Mouse (Mus musculus): ENCODE data around the gene Gm20547.

DNA sequence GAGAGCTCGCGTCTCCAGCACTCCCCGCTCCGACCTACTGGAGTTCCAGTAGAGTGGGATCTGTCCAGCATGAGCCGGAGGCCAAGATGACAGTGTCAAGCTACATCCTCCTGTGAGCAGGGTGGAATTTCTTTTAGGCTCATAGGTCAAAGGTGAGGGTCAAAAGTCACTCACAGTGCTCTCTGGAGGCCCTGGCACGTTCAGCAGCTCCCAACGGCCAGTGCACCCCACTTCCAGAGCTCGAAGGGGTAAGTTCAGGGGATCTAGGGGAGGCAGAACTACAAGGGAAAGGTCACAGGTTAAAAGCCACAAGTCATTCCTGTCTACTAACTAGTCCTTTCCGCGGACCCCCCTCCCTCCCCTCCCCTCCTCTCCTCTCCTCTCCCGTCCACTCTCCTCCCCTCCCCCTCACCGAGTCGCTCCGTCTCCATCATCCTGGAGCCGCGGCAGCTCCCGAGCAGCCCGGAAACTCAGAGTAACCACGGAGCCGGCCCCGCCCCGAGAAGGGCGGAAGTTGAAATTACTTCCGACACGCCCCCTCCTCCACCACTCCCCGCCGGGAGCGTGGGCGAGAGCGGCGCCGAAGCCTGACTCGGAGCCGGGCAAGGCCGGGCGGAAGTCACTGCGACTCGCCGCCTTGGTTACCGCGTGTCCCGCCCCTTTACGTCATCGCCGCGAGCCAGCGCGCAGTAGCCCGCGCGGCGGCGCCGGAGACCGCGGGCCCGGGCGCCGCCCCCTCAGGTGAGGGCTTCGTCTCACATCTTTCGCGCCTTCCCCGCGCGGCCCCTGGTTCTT lies 31.9 kb downstream of the Gm20547 start, which contains the start of the genes Skiv2l and Nelfe:
- TF ChIP-seq POLR2A (IDR thresholded peaks at IDR 0.05; ENCODE audit: extremely low read depth, insufficient read depth, low read length) (peak; percentile 33; the same call in 1 of the 2 replicates), CTCF (IDR thresholded peaks at IDR 0.05; ENCODE audit: extremely low read depth, insufficient read depth, low read length) (no peak)
